Mouse (Mus musculus): ENCODE measurements around the gene 4930402H24Rik.

Gene 4930402H24Rik

DNA sequence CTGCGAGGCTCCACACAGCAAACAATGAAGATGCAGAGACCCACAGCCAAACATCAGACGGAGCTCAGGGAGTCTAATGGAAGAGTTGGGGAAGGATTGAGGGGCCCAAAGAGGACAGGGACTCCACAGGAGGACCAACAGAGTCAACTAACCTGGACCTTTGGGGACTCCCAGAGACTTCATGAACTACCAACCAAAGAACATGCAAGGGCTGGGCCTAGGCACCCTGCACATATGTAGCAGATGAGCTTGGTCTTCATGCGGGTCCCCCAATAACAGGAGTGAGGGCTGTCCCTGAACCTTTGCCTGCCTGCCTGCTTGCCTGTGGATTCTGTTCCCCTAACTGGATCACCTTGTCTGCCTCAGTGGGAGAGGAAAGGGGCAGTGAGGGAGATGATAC, 101.1 kb downstream of the 4930402H24Rik start:
- DNase-seq, result no peak

- DNase-seq, result peak; percentile 27 to 44
These were observed 102.5 kb downstream of the 4930402H24Rik start for GRCm38 (mm10) chr2:130803706-130804105.

DNA sequence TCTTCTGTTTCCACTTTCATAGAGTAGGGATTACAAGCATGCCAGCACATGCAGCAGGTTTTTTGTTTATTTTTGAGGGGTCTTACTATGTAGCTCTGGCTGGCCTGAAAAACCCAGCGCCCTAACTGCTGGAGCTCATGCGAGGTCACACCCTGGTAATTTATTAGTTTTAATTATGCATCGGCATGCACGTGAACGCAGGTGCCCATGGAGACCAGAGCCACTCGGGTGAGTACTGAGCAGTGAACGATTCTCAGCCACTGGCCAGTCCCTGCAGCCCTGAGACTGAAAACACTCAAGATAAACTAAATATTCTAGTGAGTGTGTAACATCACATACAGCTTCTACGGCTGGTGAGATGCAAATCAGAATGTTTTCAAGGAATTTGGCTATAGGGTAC, 110.5 kb downstream of the 4930402H24Rik start:
- DNase-seq, result no peak

- peak; percentile 84 to 86 for DNase-seq
These were observed 114.5 kb downstream of the 4930402H24Rik start for GRCm38 (mm10) chr2:130791722-130792121.

DNA sequence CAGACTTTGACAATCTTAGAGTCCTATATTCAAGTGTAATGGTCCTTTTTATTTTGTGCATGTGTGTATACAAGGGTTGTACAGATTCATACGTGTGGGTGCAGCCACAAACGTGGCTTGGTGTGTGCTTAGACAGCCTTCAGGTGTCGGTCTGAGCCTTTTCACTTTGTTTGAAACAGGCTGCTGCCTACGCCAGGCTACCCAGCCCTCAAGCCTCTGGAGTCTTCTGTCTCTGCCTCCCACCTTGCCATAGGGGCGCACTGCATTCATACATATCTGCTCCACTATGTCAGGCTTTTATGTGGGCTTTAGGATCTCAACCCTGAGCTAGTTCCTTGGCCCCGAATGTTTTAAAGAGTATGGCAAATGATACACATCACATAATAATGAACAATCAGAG, 116.6 kb downstream of the 4930402H24Rik start:
- no peak for DNase-seq

GRCm38 (mm10) chr2:130789039-130789438, 117.2 kb downstream of the 4930402H24Rik start:
- no peak for DNase-seq

DNA sequence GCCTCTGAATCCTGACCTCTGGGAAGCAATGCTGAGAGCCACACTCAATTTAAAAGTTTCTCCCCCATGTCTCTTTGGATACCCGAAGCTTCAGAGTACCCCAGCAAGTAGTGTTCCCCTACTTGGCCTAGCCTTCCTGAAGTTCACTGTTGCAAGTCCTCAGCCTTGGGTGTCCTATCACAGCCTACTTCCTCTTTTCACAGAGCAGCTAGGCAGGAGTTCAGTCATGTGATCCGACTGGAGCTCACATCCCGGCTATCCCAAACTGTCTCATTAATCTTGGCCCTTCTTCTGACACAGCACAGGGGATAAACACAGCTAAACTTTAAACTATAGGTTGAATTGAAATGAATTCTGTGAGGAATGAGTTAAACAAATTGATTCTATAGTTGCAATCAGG, 121.3 kb downstream of the 4930402H24Rik start:
- DNase-seq, result no peak

DNA sequence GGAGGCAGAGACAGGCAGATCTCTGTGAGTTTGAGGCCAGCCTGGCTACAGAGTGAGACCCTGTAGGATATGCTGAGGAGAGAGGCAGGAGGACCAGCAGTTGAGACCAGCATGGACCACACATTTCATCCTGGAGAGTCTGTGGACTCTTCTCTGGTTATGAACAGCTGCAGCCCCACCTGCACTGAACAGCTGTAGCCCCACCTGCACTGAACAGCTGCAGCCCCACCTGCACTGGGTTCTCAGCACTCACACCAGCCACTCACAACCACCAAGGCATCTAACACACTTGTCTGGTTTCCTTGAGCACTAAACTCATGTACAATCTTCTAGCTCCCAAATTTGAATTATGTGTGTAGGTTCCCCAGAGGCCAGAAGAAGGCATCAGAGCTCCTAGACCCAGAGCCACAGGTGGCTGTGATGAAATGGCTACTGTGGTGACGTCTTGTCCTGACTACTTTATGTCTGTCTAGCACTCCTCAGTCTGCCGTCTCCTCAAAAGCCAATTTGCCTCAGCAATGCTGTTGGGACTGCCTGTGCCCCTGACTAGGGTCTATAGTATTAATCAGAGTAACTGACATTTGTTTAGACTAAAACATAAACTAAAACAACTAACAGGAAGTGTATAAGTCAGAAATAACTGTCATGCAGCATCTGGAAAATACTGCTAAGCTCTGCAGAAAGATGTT, 125.4 kb downstream of the 4930402H24Rik start:
- DNase-seq, result no peak

DNA sequence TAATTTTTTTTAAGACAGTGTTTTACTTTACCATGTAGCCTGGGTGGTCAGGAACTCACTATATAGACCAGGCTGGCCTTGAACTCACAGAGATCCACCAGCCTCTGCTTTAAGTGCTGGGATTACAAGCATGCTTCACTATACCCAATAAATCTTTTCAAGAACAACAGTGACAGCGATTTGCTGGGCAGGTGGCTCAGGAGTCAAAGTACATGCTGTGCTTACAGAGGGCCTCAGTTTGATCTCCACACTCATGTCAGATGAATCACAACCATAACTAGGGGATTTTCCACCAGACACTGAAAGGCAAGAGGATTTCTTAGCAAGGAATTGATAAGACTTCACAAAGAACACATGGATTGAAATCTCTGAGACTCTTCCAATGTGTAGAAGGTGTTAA, 126.3 kb downstream of the 4930402H24Rik start:
- no peak for DNase-seq

DNA sequence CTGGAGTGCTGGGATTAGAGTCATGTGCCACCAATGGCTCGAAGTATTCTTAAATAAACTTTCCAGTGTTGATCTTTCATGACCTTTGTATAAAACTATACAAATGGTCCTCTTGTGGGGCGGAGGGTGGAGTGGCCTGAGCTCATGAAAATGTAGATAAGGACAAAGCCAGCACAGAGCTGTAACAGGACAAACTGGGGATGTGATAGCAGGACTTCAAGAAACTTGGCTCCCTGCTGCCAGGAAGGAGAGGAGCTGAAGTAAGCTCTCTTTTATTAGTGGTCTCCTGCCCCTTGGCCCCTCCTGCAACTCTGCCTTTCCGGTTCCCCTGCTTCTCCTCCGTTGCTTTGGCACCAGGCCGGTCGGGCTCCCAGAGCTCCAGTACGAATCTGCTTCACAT, 129.6 kb downstream of the 4930402H24Rik start:
- no peak for DNase-seq

GRCm38 (mm10) chr2:130767483-130767882, 138.7 kb downstream of the 4930402H24Rik start:
- DNase-seq, result no peak

DNA sequence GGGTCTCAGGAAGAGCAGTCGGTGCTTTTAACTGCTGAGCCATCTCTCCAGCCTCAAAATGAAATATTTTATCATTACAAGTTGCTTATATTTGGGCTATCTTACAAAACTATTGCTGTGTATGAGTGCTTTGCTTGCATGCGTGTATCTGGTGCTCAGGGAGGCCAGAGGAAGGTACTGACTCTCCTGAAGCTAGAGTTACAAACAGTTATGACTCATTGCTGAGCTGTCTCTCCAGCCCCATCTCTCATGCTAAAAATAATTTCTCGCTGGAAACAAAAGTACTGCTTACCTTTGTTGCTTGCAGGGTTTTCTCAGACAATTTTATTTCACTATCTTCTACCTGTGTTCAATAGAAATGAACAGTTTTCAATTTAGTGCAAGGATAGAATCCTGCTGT, 140.8 kb downstream of the 4930402H24Rik start:
- no peak for DNase-seq

DNA sequence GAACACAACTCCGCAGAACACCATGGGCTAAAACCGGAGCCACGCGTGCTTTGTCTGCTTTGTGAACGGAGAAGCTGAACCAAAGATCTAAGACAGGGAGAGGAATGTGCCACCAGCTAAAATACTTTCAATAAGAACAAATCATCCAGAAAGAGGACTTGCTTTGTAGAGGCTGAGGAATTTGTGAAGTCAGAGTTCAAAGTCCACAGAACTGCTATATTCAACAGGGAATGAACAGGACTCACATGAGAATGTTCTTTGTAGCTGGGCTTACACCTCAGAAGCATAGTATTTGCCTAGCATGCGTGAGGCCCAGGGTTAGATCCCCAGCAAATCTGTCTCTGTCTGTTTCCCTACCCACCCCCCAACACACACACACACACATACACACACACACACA, 145.3 kb downstream of the 4930402H24Rik start:
- DNase-seq, result no peak

- DNase-seq, result peak; percentile 10 to 11
These were observed 151.1 kb downstream of the 4930402H24Rik start for GRCm38 (mm10) chr2:130755061-130755607.

- DNase-seq, result peak in 1 of 2 experiments; percentile 16
These were observed 151.6 kb downstream of the 4930402H24Rik start for GRCm38 (mm10) chr2:130754596-130754995.

DNA sequence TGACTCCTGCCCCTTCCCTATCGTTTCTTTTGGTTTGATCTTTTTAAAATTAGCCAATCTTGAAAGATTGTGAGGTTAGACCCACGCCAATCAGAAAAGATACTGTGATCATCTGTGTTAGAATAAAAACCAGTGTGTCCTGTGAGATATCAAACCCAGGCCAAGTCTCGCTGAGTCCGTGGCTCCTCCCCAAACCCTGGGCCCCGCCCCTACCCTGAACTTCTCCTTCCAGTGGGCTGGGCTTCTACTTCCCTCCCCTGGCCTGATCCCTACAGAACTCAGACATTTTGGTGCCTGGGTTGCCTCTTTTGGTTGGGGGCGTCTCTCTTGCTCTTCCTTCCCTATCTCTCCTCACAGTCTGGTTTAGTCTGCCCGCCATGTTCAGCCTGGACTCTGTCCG, 155.8 kb downstream of the 4930402H24Rik start:
- DNase-seq, result no peak

- no peak for DNase-seq
These were observed 156.5 kb downstream of the 4930402H24Rik start for GRCm38 (mm10) chr2:130749708-130750107.

DNA sequence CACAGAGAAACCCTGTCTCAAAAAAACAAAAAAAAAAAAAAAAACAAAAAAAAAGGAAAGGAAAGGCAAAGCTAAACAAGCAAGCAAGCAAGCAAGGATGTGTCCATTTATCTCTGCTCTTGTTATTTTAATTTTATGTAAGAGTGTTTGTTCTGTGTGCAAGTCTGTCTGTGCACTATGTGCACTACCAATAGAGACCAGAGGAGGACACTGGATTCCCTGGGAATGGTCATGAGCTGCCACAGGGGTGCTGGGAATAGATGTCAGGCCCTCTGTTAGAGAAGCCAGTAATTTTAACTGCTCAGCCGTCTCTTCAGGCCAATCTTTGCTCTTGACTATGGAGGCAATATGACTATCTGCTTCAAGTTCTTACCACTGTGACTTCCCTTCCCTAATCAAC, 162.6 kb downstream of the 4930402H24Rik start:
- no peak for DNase-seq

GRCm38 (mm10) chr2:130740096-130740495, 166.1 kb downstream of the 4930402H24Rik start:
- DNase-seq, result no peak

DNA sequence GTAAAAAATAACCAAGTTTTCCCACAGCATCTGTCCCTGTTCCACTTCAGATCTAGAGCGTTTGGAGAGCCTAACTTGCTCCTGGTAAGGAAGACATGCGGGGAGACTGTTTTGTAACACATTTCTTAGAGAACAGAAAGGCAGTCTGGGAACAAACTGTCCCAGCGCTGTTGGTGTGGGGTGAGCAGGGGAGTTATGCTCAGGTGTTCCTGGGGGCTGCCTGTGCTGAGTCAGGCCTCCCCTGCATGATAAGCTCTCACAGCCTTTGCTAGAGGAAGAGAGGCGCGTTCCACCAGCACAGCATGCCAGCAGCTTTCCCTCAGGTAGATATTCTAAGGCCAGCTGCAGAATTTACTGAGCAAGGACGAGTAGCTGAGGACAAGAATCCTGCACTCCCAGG, 168.2 kb downstream of the 4930402H24Rik start:
- no peak for DNase-seq

- DNase-seq, result no peak
These were observed 170.9 kb downstream of the 4930402H24Rik start for GRCm38 (mm10) chr2:130735281-130735680.

DNA sequence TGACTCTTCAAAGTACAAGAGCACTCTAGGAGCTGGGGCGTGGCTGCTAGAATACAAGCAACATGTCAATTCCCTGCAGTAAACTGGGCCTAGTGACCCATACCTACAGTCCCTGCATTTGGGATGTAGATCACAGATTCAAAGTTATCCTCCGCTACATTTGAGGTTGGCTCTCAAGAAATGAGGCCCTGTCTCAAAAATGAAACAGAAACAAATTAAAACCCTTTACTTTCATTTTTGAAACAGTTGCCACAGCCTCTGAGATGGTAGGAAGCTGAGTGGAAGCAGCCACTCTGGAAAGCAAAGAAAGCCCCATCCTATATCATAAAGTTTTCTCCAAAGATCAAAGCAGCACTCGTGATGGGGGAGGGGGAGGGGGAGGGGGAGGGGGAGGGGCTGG, 172.8 kb downstream of the 4930402H24Rik start:
- DNase-seq, result no peak

GRCm38 (mm10) chr2:130731855-130732254, 174.4 kb downstream of the 4930402H24Rik start:
- DNase-seq, result no peak

DNA sequence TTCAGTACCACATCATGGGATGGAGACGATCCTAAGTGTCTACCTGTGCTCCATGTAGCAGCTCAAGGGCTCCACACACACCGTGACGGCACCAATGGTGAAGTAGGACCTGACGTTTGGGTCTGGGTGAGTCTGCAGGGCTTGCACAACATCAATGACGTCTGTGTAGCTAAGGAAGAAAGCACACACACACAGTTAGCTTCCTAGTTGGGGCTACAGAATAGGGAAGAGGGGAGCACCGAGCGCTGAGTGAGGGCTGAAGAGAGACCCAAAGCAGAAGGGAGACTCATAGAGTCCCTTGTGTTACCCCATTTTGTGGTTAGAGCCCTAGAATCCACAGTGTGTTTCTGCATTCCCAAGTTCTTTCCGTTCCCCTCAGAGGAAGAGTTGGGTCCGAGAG, 175.5 kb downstream of the 4930402H24Rik start:
- no peak for DNase-seq

All from cerebellum, postnatal 36 days (tissue).